Mouse (Mus musculus) MEL (cell line): ENCODE results near the gene Hpse2.

Experiments used
- CTCF ChIP-seq, 3 experiments: IDR thresholded peaks in 2 of 3; conservative IDR thresholded peaks in 1 of 3; 2 replicates each; pipeline ENCODE4 v1.5.1; 2011 to 2012; ENCODE audit warnings: low read length in 3 of 3, low read depth in 2 of 3, mild to moderate bottlenecking in 2 of 3, improper control_type of control experiment in 1 of 3, inconsistent platforms in 1 of 3, mixed read lengths in 1 of 3, moderate library complexity in 1 of 3; ENCODE audit not compliant: control insufficient read depth in 1 of 3, insufficient read depth in 1 of 3, poor library complexity in 1 of 3, severe bottlenecking in 1 of 3
- E2F4 ChIP-seq: IDR thresholded peaks from 2 replicates; pipeline ENCODE4 v1.6.1; 2011; ENCODE audit warnings: low read depth, low read length, improper control_type of control experiment, borderline replicate concordance
- EP300 ChIP-seq, 2 experiments: IDR thresholded peaks; 2 replicates each; pipeline ENCODE4 v1.6.1; 2011; ENCODE audit warnings: improper control_type of control experiment in 2 of 2, low read length in 2 of 2, low read depth in 1 of 2, mild to moderate bottlenecking in 1 of 2
- MAFK ChIP-seq: IDR thresholded peaks from 2 replicates; pipeline ENCODE4 v1.6.1; 2011; ENCODE audit warnings: low read depth, mild to moderate bottlenecking, low read length, improper control_type of control experiment, borderline replicate concordance
- MEF2A ChIP-seq: IDR thresholded peaks from 2 replicates; pipeline ENCODE4 v1.6.1; 2014; ENCODE audit warnings: low read depth, mild to moderate bottlenecking, inconsistent platforms, low read length, improper control_type of control experiment; ENCODE audit not compliant: poor library complexity, insufficient replicate concordance, severe bottlenecking; ENCODE audit errors: extremely low read depth
- NELFE ChIP-seq: IDR thresholded peaks from 2 replicates; pipeline ENCODE4 v1.6.1; 2011; ENCODE audit warnings: low read depth, low read length, improper control_type of control experiment
- NRF1 ChIP-seq: IDR thresholded peaks from 2 replicates; pipeline ENCODE4 v1.6.1; 2014; ENCODE audit warnings: low read depth, mild to moderate bottlenecking, inconsistent platforms, low read length, improper control_type of control experiment, moderate library complexity; ENCODE audit not compliant: poor library complexity, insufficient read depth, severe bottlenecking
- POLR2A ChIP-seq, 2 experiments: IDR thresholded peaks; 2 replicates each; pipeline ENCODE4 v1.6.1; 2011 to 2012; ENCODE audit warnings: low read length in 2 of 2, mild to moderate bottlenecking in 2 of 2, control low read depth in 1 of 2, improper control_type of control experiment in 1 of 2, low read depth in 1 of 2, moderate library complexity in 1 of 2; ENCODE audit not compliant: control insufficient read depth in 1 of 2, insufficient read depth in 1 of 2, poor library complexity in 1 of 2
- RAD21 ChIP-seq: IDR thresholded peaks from 2 replicates; pipeline ENCODE4 v1.6.1; 2011; ENCODE audit warnings: mild to moderate bottlenecking, low read depth, low read length, improper control_type of control experiment
- SMC3 ChIP-seq: IDR thresholded peaks from 2 replicates; pipeline ENCODE4 v1.6.1; 2011; ENCODE audit warnings: low read depth, low read length, improper control_type of control experiment
- TCF12 ChIP-seq: IDR thresholded peaks from 2 replicates; pipeline ENCODE4 v1.6.1; 2014; ENCODE audit warnings: low read depth, mild to moderate bottlenecking, inconsistent platforms, low read length, improper control_type of control experiment, moderate library complexity
- ZMIZ1 ChIP-seq: IDR thresholded peaks from 2 replicates; pipeline ENCODE4 v1.6.1; 2012; ENCODE audit warnings: low read depth, mild to moderate bottlenecking, inconsistent platforms, low read length, improper control_type of control experiment, moderate library complexity

- TF ChIP-seq CTCF (IDR thresholded peaks at IDR 0.05 in 2 of 3, conservative IDR thresholded peaks at IDR 0.05 in 1 of 3; ENCODE audit: control insufficient read depth in 1 of 3, insufficient read depth in 1 of 3, low read depth in 2 of 3, low read length in 3 of 3, poor library complexity in 1 of 3, severe bottlenecking in 1 of 3) (no peak), EP300 (IDR thresholded peaks at IDR 0.05; ENCODE audit: low read depth in 1 of 2, low read length in 2 of 2) (no peak), E2F4 (no peak), MAFK (no peak), TCF12 (no peak), ZMIZ1 (no peak), MEF2A (no peak), NRF1 (no peak), POLR2A (IDR thresholded peaks at IDR 0.05; ENCODE audit: control insufficient read depth in 1 of 2, insufficient read depth in 1 of 2, low read depth in 1 of 2, low read length in 2 of 2, poor library complexity in 1 of 2) (no peak), RAD21 (no peak), SMC3 (no peak), NELFE (no peak)
These were observed 450.6 kb downstream of the Hpse2 start for GRCm38 (mm10) chr19:42937544-42937943.
